Mouse (Mus musculus) left cerebral cortex, postnatal 10 days (tissue): ENCODE data around the gene Cbln4. TPM values are rescaled to one million over a fixed set of nuclear protein-coding genes. Genes with fewer than 3 reads are reported as not detected.

Experiments used
- DNase-seq, 2 experiments: peaks; one replicate each; pipeline ENCODE4 v3.0.0; 2021 to 2022; ENCODE audit warnings: low spot score in 2 of 2, mixed read lengths in 1 of 2; ENCODE audit errors: extremely low spot score in 1 of 2
- intact Hi-C: fragments of 180-260 bp; cut with DNase I; formaldehyde crosslinking; loops from one replicate; pipeline ENCODE4 v1.15.1; 2025
- total RNA-seq, 2 experiments: library from RNA; stranded (reverse); gene quantifications; 2 replicates each; pipeline ENCODE4 v1.2.3; 2021

Cbln4 gene
- total RNA-seq, 2 experiments from 2014 or later, result 12.9 to 16.8 TPM

GRCm38 (mm10) chr2:171994240-171994639 is 49.0 kb downstream of the Cbln4 start:
- intact Hi-C loops, result no loop called here
- DNase-seq, result no peak

- no peak for DNase-seq
- intact Hi-C loops, result no loop called here
These were observed 56.6 kb downstream of the Cbln4 start for GRCm38 (mm10) chr2:171986686-171987085.

Other genes starting within 250 kb of the Cbln4 start
- under 1 TPM; 0.47 to 0.49 TPM for gene Mc3r, start 205.0 kb upstream of the Cbln4 start, total RNA-seq